Mouse (Mus musculus): ENCODE measurements at regions not wholly inside any gene's neighbourhood (a gene's known extent, or its start where the extent isn't known, plus 50 kb on each side); places are given as distances from the start of the nearest gene placed in this dataset.

DNA sequence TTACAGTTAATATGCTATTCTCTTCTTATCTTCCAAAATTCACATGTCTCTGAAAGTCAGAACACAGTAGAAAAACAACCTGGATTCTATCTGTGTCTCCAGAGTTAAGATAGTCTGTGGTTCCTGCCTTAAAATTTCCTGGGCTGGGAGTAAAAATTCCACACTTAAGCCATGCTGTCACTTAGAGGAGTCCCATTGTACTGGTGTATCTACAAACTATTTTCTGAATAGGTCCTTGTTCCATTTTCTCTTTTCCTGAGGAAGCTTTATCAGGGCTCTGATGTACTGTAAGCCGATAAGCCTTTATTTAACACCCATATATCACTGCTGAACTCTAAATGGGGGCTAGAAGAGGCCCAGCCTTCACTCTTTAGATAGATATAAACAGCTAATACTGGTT, 1171.1 kb downstream of the Efnb2 start:
- no peak for ATAC-seq (ENCODE audit: insufficient number of reproducible peaks, insufficient read depth, low FRiP score, low read depth)
- WGBS, result 36% methylated on average over 1 of the region's 1 CpGs
- Histone ChIP-seq H3K4me2 (replicated peaks; ENCODE audit: low read depth, low read length) (no peak overlapping the region), H3K4me3 (ENCODE audit: low read depth, low read length) (no peak overlapping the region), H3K36me3 (ENCODE audit: control insufficient read depth, insufficient read depth, low read length) (no peaks in the 10 kb centered on the region), H3K9ac (replicated peaks; ENCODE audit: low read depth, low read length) (no peak overlapping the region), H3K27me3 (ENCODE audit: control insufficient read depth, insufficient read depth, low read length) (no peaks in the 10 kb centered on the region), H3K9me3 (ENCODE audit: control insufficient read depth, low read depth, low read length) (no peaks in the 10 kb centered on the region), H3K27ac (ENCODE audit: low read length) (no peak overlapping the region), H3K4me1 (ENCODE audit: control insufficient read depth, insufficient read depth, low read length) (no peaks in the 10 kb centered on the region)

DNA sequence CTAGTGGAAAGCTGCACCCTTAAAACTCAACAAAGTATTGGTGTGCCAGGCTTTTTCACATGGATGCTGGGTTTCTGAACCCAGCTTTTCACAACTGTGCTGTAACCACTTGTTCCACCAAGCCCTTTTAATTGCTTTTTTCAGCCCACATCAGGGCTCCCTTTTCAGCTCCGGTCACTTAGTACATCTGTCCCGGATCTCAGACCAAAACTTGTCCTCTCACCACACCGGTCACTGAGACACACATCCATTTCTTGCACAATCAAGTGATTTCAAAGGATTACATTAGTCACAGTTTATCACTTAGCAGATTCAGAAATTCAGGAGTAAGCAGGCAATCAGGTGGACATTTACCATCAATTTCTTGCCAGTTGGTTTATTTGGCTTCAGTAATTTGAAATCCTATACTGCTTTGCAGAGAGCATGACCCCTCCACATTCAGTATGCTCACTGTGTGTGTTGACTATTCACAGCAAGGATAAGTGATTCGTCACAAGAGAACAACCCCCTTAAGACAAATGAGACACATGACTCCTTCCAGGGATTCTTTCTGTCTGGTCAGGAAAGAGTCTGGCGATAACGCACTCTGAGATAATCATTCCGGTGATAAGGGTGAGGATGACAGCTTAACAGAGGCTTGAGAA, 1188.8 kb downstream of the Efnb2 start:
- Histone ChIP-seq H3K27ac (ENCODE audit: low read length) (no peak overlapping the region), H3K9me3 (ENCODE audit: control insufficient read depth, low read depth, low read length) (no peaks in the 10 kb centered on the region), H3K36me3 (ENCODE audit: control insufficient read depth, insufficient read depth, low read length) (no peaks in the 10 kb centered on the region), H3K9ac (replicated peaks; ENCODE audit: low read depth, low read length) (no peak overlapping the region), H3K4me2 (replicated peaks; ENCODE audit: low read depth, low read length) (no peak overlapping the region), H3K4me3 (ENCODE audit: low read depth, low read length) (no peak overlapping the region), H3K4me1 (ENCODE audit: control insufficient read depth, insufficient read depth, low read length) (no peaks in the 10 kb centered on the region), H3K27me3 (ENCODE audit: control insufficient read depth, insufficient read depth, low read length) (no peaks in the 10 kb centered on the region)
- ATAC-seq (ENCODE audit: insufficient number of reproducible peaks, insufficient read depth, low FRiP score, low read depth), result no peak
- WGBS, result 20% methylated on average over 7 of the region's 7 CpGs

DNA sequence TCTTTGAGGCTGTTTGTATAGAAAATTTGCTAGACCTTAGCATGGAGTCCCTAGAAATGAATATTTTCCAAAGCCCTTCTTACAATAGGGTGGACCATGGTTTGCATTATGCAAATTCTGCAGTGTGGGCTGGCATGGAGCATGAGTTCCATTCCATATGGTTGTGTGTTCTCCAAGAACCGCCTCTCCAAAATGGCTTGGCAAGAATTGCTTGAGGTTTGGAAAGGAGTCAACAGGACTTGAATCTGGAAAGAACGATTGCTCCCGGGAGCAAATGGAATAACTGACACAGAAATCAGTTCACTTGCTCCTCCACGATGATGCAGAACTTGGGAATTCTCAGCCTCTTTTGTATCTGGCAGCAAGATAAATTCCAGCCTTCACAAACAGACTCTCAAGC, 1191.8 kb downstream of the Efnb2 start:
- no peak overlapping the region for H3K27ac ChIP-seq (ENCODE audit: low read length)
- no peaks in the 10 kb centered on the region for H3K9me3 ChIP-seq (ENCODE audit: control insufficient read depth, low read depth, low read length)
- 88% methylated on average over 4 of the region's 4 CpGs for WGBS
- no peaks in the 10 kb centered on the region for H3K36me3 ChIP-seq (ENCODE audit: control insufficient read depth, insufficient read depth, low read length)
- ATAC-seq (ENCODE audit: insufficient number of reproducible peaks, insufficient read depth, low FRiP score, low read depth), result no peak
- no peak overlapping the region for H3K4me3 ChIP-seq (ENCODE audit: low read depth, low read length)
- H3K9ac ChIP-seq (replicated peaks; ENCODE audit: low read depth, low read length), result no peak overlapping the region
- H3K4me2 ChIP-seq (replicated peaks; ENCODE audit: low read depth, low read length), result no peak overlapping the region
- no peaks in the 10 kb centered on the region for H3K27me3 ChIP-seq (ENCODE audit: control insufficient read depth, insufficient read depth, low read length)
- H3K4me1 ChIP-seq (ENCODE audit: control insufficient read depth, insufficient read depth, low read length), result no peaks in the 10 kb centered on the region

DNA sequence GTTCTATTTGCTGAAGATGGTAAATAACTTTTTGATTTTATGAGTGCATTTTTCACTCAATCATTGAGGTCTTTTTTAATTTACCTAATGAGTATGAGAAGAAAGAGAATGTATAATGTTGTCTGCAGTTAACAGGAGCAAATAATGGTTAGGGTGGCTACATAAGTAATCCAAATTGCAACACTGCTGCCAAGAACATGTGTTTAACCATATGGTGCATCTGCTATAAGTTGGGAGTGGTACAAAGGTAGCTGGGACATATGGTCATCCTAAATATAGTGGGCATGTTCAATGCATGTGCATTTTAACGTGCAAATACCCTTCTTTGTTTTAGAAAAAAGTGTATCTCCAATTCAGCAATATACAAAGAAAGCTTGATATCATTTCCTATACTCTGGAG, 1198.2 kb downstream of the Efnb2 start:
- ATAC-seq (ENCODE audit: insufficient number of reproducible peaks, insufficient read depth, low FRiP score, low read depth), result no peak
- Histone ChIP-seq H3K36me3 (ENCODE audit: control insufficient read depth, insufficient read depth, low read length) (no peaks in the 10 kb centered on the region), H3K4me1 (ENCODE audit: control insufficient read depth, insufficient read depth, low read length) (no peaks in the 10 kb centered on the region), H3K4me3 (ENCODE audit: low read depth, low read length) (no peak overlapping the region), H3K4me2 (replicated peaks; ENCODE audit: low read depth, low read length) (no peak overlapping the region), H3K27ac (ENCODE audit: low read length) (no peak overlapping the region), H3K27me3 (ENCODE audit: control insufficient read depth, insufficient read depth, low read length) (no peaks in the 10 kb centered on the region), H3K9me3 (ENCODE audit: control insufficient read depth, low read depth, low read length) (no peaks in the 10 kb centered on the region), H3K9ac (replicated peaks; ENCODE audit: low read depth, low read length) (no peak overlapping the region)
- 90% methylated on average over 1 of the region's 1 CpGs for WGBS

DNA sequence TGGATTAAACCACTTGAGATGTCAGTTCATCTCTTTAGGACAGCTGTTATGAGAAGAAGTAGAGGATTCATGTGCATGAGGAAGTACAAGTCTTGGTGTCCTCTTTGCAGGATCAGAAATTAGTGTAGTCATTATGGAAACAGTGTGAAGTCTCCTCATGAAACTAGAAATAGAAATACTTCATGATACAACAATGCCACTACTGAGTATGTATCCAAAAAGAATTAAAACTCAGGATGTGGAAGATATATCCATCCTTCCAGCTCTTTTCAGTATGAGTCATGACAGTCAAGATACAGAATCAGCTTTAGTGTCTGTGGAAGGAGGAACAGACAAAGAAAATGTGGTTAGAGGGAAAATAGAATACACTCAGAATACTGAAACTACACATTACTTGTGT, 1211.7 kb downstream of the Efnb2 start:
- H3K9ac ChIP-seq (replicated peaks; ENCODE audit: low read depth, low read length), result no peak overlapping the region
- H3K27ac ChIP-seq (ENCODE audit: low read length), result no peak overlapping the region
- no peak for ATAC-seq (ENCODE audit: insufficient number of reproducible peaks, insufficient read depth, low FRiP score, low read depth)
- H3K36me3 ChIP-seq (ENCODE audit: control insufficient read depth, insufficient read depth, low read length), result no peaks in the 10 kb centered on the region
- no peak overlapping the region for H3K4me3 ChIP-seq (ENCODE audit: low read depth, low read length)
- H3K4me2 ChIP-seq (replicated peaks; ENCODE audit: low read depth, low read length), result no peak overlapping the region
- H3K4me1 ChIP-seq (ENCODE audit: control insufficient read depth, insufficient read depth, low read length), result no peaks in the 10 kb centered on the region
- no peaks in the 10 kb centered on the region for H3K9me3 ChIP-seq (ENCODE audit: control insufficient read depth, low read depth, low read length)
- no peaks in the 10 kb centered on the region for H3K27me3 ChIP-seq (ENCODE audit: control insufficient read depth, insufficient read depth, low read length)

DNA sequence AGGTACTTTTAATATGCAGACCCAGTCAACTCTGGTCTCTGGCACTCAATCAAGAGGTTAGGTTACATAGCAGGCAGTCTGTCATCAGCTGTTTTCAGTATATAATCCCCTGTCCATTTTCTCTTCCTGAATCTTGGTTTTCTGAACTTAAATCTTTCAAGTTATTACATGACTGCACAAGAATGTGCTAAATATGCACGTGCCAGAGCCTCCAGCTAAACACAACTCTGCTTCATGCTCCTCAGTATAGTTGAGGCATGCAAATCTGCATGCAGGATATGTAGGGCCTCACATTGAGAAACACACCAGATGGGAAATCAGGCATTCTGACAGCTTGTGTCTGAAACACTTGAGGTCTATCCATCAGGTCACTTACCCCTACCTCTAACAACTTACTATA, 1214.0 kb downstream of the Efnb2 start:
- ATAC-seq (ENCODE audit: insufficient number of reproducible peaks, insufficient read depth, low FRiP score, low read depth), result no peak
- Histone ChIP-seq H3K9me3 (ENCODE audit: control insufficient read depth, low read depth, low read length) (no peaks in the 10 kb centered on the region), H3K4me1 (ENCODE audit: control insufficient read depth, insufficient read depth, low read length) (no peaks in the 10 kb centered on the region), H3K36me3 (ENCODE audit: control insufficient read depth, insufficient read depth, low read length) (no peaks in the 10 kb centered on the region), H3K9ac (replicated peaks; ENCODE audit: low read depth, low read length) (no peak overlapping the region), H3K4me2 (replicated peaks; ENCODE audit: low read depth, low read length) (no peak overlapping the region), H3K27me3 (ENCODE audit: control insufficient read depth, insufficient read depth, low read length) (no peaks in the 10 kb centered on the region), H3K4me3 (ENCODE audit: low read depth, low read length) (no peak overlapping the region), H3K27ac (ENCODE audit: low read length) (no peak overlapping the region)
- 27% methylated on average over 1 of the region's 1 CpGs for WGBS

DNA sequence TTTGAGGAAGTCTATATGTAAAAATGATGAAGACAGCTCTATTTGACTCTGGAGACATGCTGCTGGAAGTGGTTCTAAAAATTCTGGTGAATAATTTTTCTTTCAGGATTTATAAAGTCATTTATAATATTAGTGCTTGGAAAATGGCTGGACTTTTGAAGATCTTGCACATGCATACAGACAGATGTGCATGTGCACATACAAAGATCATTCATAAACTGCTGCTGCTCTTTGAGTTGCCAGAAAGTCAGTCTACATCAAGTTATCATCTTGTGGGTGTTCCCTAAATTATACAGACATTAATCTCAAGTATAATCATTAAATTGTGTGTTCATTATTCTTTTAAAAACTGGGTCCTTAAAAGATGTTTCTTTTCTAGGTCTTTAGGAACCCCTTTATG, 1220.2 kb downstream of the Efnb2 start:
- Histone ChIP-seq H3K4me1 (ENCODE audit: control insufficient read depth, insufficient read depth, low read length) (no peaks in the 10 kb centered on the region), H3K9ac (replicated peaks; ENCODE audit: low read depth, low read length) (no peak overlapping the region), H3K27ac (ENCODE audit: low read length) (no peak overlapping the region), H3K36me3 (ENCODE audit: control insufficient read depth, insufficient read depth, low read length) (no peaks in the 10 kb centered on the region), H3K9me3 (ENCODE audit: control insufficient read depth, low read depth, low read length) (no peaks in the 10 kb centered on the region), H3K27me3 (ENCODE audit: control insufficient read depth, insufficient read depth, low read length) (no peaks in the 10 kb centered on the region), H3K4me3 (ENCODE audit: low read depth, low read length) (no peak overlapping the region), H3K4me2 (replicated peaks; ENCODE audit: low read depth, low read length) (no peak overlapping the region)
- no peak for ATAC-seq (ENCODE audit: insufficient number of reproducible peaks, insufficient read depth, low FRiP score, low read depth)

DNA sequence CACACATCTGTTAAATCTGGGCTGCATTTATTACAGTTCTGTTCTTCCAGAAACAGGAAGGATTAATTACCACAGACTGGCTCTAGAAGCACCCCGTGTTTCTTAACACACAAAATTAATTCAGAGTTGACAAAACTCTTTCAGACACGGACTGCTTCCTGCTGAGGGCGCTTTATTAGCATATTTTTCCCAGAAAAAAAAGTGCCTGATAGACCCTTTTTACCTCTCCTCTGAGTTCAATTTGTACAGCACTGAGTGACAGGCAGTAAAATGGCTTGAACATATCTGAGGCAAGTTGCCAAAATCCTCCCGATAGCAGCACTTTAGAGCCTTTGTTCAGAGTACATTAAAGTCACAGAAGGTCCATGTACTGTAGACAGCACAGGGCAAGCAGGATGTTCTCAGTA, 1220.8 kb downstream of the Efnb2 start:
- no peak overlapping the region for H3K9ac ChIP-seq (replicated peaks; ENCODE audit: low read depth, low read length)
- 0 out of 2 replicates have a peak overlapping the region, but pooled peaks have one; percentile 3 for H3K4me2 ChIP-seq (replicated peaks; ENCODE audit: low read depth, low read length)
- no peaks in the 10 kb centered on the region for H3K36me3 ChIP-seq (ENCODE audit: control insufficient read depth, insufficient read depth, low read length)
- no peak overlapping the region for H3K4me3 ChIP-seq (ENCODE audit: low read depth, low read length)
- H3K9me3 ChIP-seq (ENCODE audit: control insufficient read depth, low read depth, low read length), result no peaks in the 10 kb centered on the region
- no peak overlapping the region for H3K27ac ChIP-seq (ENCODE audit: low read length)
- H3K4me1 ChIP-seq (ENCODE audit: control insufficient read depth, insufficient read depth, low read length), result no peaks in the 10 kb centered on the region
- H3K27me3 ChIP-seq (ENCODE audit: control insufficient read depth, insufficient read depth, low read length), result no peaks in the 10 kb centered on the region
- peak; percentile 63; the same call in 1 of the 2 replicates for ATAC-seq (ENCODE audit: insufficient number of reproducible peaks, insufficient read depth, low FRiP score, low read depth)
- 14% methylated on average over 4 of the region's 4 CpGs for WGBS

DNA sequence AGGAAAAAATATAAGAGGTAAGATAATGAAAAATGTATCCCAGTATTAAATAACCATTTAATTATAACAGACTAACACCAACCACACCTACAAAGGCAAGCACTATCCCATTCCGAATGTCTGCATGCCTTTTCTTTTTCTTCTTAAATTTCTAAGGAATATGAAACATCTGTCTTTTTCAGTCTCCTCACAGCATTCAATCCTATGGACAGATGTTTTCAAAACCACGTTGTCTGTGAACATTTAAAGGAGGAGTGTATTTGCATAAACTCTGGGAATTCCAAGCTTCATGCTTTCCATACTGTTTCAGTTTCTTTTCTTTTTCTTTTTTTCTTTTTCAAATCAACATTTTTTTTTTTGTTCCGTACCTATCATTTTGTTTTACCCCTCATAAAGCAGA, 1221.2 kb downstream of the Efnb2 start:
- 40% methylated on average over 3 of the region's 3 CpGs for WGBS
- no peaks in the 10 kb centered on the region for H3K36me3 ChIP-seq (ENCODE audit: control insufficient read depth, insufficient read depth, low read length)
- no peaks in the 10 kb centered on the region for H3K4me1 ChIP-seq (ENCODE audit: control insufficient read depth, insufficient read depth, low read length)
- H3K4me3 ChIP-seq (ENCODE audit: low read depth, low read length), result no peak overlapping the region
- no peak overlapping the region for H3K9ac ChIP-seq (replicated peaks; ENCODE audit: low read depth, low read length)
- 0 out of 2 replicates have a peak overlapping the region, but pooled peaks have one; percentile 3 for H3K4me2 ChIP-seq (replicated peaks; ENCODE audit: low read depth, low read length)
- ATAC-seq (ENCODE audit: insufficient number of reproducible peaks, insufficient read depth, low FRiP score, low read depth), result no peak
- H3K27me3 ChIP-seq (ENCODE audit: control insufficient read depth, insufficient read depth, low read length), result no peaks in the 10 kb centered on the region
- H3K9me3 ChIP-seq (ENCODE audit: control insufficient read depth, low read depth, low read length), result no peaks in the 10 kb centered on the region
- H3K27ac ChIP-seq (ENCODE audit: low read length), result no peak overlapping the region

Measured in stomach, embryonic 14.5 days (tissue).